Mouse (Mus musculus): Measurements from ENCODE around the gene Zc3hav1.

GRCm38 (mm10) chr6:38359736-38360499, 5.5 kb upstream of the Zc3hav1 start:
- TF ChIP-seq POLR2A (IDR thresholded peaks at IDR 0.05; ENCODE audit: control insufficient read depth, low read depth, low read length) (no peak), CTCF (IDR thresholded peaks at IDR 0.05; ENCODE audit: control insufficient read depth, insufficient read depth, insufficient replicate concordance, low read depth, low read length) (no peak)
